Mouse (Mus musculus) gastrocnemius, postnatal 10 days (tissue): ENCODE results near the gene Zfp507. TPM values are rescaled to one million over a fixed set of nuclear protein-coding genes. Genes with fewer than 3 reads are reported as not detected.
A peak's percentile ranks its signal among the peaks of the same experiment; 100 is the strongest.

Experiments used
- DNase-seq: peaks from one replicate; pipeline ENCODE4 v3.0.0; 2021; ENCODE audit warnings: mixed read lengths
- long read RNA-seq, 2 experiments: library from polyadenylated mRNA; stranded (forward); transcript quantifications; one replicate each; pipeline ENCODE4 v2.0.0; 2021
- total RNA-seq, 2 experiments: library from RNA; stranded (reverse); gene quantifications; 2 replicates each; pipeline ENCODE4 v1.2.3; 2021

The Zfp507 gene
- total RNA-seq = 10 to 100 TPM; 17.5 to 24.5 TPM
- long read RNA-seq, experiment 1, full-length matches to known transcripts = 5 of 11 reads
- long read RNA-seq, experiment 1, partial matches to known transcripts = 0 of 11 reads
- long read RNA-seq, experiment 1, other reads (novel, unspliced or antisense) = 6 of 11 reads
- long read RNA-seq, experiment 2, full-length matches to known transcripts = 3 of 10 reads
- long read RNA-seq, experiment 2, partial matches to known transcripts = 2 of 10 reads
- long read RNA-seq, experiment 2, other reads (novel, unspliced or antisense) = 5 of 10 reads

DNA sequence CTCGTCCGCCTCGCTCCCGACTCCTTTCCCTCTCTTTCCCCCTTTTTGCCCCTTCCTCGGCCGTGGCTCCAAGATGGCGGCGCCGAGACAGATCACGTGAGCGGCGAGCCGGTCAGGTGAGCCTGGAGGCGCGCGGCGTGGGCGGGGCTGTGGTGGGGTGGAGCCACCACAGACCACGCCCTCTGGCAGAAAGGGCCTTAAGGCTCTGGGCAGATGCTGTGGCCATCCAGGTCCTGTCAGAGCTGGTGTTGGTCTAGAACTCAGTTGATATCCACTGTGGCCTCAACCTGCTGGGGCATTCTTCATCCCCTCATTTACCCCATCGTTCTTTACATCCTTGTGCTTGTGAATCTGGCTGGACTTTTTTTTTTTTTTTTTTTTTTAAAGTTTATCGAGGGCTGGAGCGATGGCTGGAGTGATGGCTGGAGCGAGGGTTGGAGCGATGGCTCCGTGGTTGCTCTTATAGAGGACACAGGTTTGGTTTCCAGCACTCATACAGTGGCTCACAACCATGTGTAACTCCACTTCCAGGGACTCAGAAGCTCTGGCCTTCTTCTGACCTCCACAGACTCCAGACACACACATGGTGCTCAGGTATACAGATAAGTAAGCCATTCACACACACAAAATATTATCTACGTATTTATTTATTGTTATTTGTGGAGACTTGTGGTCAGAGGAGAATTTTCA is at the start of gene Zfp507:
Gene Zfp507 (minus strand): TSS at position 98 of the 690 bp plus-strand sequence.
- peak; percentile 91 for DNase-seq

DNA sequence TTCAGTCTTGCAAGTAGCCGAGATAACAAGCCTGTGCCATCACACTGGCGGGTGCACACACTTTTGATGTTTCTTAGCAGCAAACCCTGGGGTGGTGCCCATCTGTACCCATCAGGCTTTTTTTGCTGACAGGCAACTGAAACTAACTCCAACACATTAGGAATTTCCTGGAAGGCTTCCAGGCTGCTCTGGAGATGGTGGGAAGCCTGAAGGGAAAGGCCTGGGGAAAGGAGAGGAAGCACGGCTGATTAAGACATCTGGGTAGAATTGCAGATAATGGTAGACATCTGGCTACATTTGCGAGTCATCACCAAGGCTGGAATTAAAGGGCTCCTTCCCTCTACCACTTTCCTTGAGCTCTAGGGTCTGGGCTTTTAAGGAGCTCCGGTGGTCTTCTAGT is 47.6 kb upstream of the Zfp507 start:
- DNase-seq = no peak

DNA sequence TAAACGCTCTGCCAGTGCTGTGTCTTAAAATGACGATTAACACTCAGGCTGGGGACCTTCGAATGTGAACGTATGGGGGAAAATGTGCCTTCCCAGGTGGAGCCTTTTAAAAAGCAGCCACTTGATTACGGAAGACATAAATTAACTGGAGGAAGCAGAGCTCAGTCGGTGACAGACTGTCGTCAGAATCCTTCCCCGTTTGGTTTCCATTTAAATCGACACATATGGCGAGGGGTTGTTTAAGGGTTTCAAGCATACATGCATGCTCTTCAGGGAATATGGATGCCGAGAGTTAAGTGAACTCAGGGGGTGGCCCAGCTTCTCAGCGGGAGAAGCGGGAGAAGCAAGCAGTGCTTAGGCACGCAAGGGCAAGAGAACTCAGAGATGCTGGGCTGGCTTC is 45.7 kb upstream of the Zfp507 start:
- no peak for DNase-seq

DNA sequence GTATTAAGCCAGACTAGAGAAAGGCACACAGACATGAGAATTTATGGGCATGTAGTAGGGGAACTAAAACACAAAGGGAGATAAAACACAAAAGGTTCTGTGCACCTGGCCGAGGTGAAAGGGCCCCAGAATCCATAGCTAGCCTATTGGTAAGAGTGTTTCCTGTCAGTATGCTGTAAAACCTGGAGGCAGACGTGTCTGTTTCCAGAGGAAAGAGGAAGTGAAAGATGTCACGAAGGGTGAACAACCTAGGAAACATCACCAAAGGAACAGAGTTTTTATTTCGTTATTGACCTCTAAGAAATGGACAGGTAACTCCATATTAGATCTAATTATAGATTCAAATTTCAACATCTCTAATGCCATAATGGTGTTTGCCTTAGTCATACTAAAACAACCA is 37.7 kb upstream of the Zfp507 start:
- no peak for DNase-seq

DNA sequence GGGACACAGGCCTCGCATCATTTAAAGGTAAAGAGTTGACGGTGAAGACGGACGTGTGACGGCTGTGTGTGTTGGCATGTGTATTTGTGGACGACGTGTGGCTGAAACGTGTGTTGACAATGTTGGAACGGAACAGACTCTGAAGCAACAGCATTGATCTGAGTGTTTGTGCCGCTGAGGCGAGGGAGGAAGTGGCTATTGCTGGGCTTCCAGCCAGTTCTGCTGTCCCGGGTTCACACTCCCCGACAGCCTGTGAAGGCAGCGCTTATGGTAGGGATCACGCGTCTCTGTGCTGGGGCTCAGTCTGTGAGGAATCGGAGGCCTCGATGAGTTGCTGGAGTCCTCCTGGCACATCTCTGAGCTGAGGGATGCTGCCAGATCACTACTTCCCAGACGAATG is 34.0 kb upstream of the Zfp507 start:
- peak; percentile 24 for DNase-seq

DNA sequence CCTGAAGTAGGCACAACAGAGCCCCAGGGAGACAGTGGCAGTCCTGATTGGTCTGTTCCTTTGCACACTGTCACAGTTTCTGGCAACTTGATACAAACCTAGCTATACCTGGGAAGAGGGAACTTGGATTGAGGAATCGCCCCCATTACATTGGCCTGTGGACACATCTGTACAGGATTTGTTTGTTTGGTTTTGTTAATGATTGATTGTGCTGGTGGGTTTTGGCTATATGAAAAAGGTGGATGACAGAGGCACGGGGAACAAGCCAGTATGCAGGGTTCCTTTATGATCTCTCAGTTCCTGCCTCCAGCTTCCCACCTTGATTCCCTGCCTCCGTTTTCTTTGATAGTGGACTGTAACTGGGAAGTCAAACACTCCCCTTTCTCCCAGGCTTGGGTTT is 33.6 kb upstream of the Zfp507 start:
- no peak for DNase-seq

DNA sequence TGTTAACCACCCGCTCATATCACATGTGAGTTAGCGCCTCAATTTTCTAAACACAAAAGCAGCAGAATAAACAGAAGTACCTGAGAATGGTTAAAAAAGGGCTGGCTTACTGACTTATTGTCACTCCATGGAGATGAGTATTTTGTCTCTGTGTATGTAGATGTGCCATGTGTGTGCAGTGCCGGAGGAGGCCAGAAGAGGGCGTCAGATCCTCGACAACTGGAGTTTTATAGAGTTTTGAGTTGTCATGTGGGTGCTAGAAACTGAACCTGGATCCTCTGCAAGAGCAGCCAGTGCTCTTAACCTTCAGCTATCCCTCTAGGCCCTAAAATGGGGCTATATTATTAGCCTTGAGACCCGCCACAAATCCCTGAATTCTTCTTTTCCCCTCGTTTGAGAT is 27.3 kb upstream of the Zfp507 start:
- no peak for DNase-seq

DNA sequence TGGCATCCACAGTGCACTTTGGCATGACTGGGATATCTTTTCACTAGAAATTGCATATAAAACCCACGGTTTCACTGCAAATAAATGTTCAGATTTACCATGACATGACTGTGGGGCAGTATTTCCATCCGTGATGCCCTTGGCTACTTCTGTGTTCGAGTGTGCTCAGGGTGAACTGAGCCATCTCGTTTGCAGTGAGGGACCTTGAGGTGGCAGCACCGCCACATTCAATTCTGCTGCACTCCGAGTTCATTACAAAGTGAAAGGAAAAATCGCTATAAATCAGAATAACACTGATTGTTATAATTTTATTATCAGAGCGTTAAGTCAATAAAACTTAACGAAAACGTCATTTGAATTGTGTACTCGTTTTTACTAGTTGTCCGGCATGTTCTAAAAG is 21.1 kb upstream of the Zfp507 start:
- DNase-seq = no peak

DNA sequence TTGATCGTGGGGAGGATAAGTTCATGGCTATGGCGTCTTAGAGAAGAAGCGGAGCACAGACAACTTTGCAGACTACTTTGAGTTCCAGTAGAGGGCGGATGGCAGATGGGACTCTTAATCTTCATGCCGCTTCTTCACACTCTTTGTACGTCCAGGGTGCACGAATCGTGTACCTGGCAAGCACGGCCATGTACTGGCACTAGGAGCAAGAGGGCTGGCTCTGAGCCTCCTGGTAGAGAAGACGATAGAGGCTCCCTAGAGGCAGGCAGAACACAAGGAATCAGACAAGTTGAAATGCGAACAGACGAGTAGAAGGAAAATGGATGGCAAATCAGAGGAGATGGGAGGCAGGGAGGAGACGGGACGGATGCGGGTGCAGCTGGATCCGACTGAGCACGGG is 19.5 kb upstream of the Zfp507 start:
- DNase-seq = no peak

DNA sequence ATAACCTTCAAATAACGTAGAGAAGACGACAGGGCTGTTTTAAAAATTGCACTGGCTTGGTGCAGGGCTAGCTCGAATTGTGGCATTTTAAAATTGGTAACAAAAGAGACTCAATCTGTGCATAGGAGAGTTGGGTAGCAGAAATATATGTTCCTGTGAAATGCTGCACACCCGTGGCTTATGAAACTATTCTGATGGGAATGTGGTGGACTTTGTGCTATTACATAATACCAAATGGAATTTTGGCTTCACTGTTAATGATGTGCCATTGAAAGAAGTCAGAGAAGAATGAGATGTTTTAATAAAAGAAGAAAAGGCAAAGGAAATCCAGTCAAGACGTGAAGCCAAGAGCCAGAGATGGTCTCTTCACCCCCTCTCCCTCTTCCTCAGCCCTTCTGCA is 18.6 kb upstream of the Zfp507 start:
- DNase-seq = no peak

DNA sequence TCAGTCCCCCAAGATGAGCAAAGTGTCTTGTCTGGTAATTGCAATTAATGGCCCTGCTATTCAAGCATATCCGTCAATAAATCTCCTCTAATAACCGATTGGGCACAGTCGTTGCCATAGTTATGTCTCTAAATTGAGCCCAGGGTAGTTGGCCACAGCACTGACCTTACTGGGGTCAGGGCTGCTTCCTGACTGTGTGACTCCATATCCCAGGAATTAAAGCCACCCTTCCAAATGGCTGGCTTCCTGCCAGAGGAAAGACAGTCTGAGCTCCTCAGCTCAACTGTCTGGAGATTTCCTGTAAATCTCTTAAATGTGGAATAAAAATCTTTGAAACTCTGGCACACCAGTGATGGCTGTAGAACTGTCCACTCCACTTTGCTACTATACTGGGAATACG is 16.7 kb upstream of the Zfp507 start:
- DNase-seq = peak; percentile 36

DNA sequence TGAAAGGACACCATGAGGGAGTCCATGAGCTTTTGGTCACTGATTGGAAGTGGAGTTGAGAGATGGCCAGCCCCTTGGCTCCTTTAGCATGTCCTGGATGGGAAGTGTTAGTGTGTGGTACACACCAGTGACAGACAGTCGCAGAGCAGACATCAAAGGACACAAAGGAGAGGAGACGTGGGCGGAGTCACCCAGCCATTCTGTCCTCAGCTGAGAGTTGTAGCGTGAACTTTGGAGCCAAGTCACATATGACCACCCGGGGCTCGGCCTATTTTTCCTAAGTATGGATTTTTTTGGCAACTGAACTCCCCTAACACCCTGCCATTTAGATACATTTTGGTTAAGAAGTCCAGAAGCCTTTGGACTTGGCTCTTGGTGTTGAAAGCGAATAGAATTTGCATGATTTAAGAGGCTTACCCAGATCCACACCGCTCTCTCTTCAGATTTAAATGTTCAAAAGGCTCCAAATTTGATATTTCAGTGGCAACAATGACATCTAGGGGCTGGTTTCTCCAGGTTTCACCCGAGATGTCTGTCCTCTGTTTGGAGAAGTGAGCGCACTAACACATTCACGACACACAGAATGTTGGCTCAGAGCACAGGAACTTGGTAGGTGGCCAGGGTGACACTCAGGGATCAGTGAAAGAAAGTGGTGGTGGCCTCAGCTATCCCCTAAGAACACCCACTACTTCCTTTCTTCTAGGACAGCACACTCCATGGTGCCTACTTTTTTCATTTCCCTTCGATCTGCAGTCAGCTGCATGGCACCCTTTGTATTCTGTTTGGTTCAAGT is 12.2 kb upstream of the Zfp507 start:
- DNase-seq = no peak

DNA sequence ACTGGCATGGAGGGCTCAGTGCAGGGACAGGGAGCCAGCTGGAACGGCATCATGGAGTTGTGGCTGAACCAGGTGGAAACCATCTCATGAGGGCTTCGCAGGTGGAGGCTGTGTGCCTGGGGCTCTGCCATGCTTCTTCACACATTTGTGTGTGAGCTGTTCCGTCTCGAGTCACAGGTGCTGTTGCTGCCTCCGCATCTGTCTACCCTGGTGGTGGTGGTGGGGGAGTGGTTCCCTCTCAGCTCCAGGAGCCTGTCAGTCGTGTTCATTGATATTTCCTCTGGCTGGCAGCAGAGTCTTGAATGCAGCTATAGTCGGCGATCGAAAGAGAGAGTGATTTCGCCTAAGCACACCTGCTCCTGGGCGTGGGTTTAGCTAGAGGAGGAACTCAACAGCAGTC is 10.5 kb upstream of the Zfp507 start:
- no peak for DNase-seq

DNA sequence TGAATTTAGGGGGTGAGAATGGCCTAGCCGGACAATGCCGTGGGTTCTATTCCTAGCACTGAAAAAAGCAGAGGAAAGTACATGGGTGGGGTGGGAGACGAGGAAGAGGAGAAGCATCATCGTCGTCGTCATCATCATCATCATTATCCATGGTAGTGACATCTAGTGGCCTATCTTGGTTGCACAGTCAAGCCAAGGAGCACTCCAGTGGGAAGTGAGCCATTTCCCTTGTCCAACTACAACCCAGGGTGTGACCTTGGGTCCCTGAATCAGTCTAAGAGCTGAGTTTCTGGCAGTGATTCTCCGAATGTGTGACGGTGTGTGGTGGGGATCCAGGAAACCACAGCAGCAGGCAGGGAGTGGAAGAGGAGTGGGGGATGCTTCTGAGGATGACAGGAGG is 7.9 kb upstream of the Zfp507 start:
- DNase-seq = no peak

DNA sequence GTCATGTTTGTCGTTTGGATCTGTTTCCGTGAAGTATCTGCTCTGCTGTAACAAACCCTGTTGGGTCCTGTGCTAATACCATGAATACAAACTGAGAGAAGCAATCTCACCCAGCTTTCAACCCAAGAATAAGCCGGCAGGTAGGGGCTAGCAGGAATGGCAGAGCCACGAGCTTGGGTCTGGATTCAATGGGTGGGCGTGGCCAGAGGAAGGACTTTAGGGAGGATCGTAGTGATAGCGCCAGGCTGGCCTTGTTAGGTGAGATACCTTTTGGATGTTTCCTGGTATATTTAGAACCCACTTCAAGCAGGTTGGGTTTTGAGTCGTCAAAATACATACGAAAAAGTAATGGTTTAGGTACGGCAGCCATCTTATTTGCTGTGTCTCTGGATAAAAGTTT is 1.4 kb upstream of the Zfp507 start:
- no peak for DNase-seq

DNA sequence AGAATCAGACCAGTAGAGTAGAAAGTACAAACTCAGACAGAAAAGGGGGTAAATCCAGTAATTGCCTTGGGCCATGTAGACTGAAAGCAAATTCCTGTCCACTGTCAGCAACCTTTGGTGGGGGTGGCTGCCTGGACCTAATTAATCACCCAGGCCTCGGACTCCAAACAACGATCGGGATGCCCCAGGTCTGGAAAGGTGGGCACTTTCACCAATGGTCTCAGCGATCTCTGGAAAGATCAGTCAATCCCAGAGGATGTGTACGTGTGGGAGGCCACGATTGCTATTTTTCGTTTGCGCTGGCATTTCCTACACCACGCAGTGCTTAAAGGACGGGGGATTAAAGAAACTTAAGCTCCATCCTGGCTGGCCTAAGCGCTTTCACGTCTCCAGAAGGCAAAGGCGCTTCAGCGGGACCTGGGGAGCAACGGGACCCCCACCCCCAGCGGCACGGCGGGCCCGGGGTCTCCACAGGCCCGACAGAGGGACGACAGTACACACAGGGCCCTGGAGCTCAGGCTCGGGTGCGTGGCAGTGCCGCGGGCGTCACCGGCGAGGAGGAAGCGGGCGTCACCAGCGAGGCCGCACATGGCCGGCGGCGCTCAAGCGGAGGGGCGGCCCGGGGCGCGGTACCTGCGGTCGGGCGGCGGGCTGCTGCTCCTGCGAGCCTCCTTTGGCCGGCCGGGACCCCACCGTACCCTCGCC is 450 bp downstream of the Zfp507 start:
- DNase-seq = no peak

DNA sequence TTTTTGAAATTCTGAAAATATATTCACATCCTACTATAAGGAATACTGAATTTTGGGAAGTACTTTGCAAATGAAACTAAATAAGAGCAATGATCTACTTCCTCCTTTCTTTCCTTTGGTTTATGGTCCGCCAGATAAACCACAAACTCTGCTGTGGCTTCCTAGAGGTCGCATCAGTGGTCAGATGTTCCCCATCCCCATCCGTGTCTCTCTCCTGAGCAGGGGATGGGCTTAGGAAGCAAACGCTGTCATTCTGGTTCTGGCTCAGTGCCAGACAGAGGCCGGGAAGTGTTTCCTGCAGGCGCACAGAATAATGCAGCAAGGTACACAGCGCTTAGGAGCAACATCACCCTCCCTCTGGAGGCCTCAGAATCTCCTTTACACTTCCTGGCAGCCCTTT is 6.7 kb downstream of the Zfp507 start:
- DNase-seq = no peak

DNA sequence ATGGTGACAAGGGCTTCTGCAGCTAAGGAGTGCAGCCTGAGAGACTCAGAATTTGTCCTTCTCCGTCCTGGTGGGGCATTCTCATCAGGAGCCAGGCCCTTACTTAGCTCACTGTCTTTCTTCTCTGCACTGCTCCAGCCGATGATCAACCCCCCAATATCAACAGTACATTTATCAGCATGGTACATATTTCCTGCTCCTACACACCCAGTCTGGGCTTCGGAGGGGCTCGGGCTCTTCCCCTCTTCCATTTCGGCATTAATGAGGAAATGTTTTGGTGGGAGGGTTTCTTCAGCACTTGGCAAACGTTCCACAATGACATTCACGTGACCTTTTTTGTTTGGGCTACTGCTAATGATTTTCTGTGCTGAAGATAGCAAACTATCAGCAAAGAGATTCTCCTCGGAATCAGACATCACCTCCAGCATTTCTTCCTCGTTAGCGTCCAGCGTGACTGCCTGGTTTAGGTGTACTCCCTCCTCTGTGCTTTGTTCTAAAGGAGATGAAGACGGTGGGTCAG is 8.6 kb downstream of the Zfp507 start:
- DNase-seq = no peak

DNA sequence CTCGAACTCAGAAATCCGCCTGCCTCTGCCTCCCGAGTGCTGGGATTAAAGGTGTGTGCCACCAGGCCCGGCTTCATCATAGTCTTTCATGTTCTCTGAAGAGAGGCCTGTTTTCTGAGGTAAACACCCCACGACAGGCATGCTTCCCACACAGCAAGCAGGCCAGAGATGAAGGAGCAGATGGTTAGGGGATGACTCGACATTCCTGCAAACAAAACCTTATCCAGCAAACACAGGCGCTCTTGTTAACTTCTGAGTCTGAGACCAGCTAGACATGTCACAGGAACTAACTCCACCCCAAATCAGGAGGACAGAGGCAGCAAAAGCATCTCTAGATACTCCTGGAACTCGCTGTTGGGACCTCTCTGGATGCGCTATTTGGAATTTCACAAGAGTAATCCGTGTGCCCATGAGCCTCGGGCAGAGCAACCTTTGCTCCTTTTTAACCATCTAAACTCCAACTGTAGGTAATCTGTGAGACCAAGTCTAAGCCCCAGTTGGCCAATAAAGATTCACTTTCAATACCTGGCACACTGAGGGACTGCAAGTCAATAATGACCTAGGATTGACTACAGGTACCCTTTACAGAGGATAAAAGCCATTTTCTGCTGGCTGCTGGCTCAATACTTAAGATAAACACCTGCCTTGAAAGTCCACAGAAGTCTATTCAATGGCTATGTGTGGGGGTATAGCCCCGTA is 10.5 kb downstream of the Zfp507 start:
- no peak for DNase-seq

DNA sequence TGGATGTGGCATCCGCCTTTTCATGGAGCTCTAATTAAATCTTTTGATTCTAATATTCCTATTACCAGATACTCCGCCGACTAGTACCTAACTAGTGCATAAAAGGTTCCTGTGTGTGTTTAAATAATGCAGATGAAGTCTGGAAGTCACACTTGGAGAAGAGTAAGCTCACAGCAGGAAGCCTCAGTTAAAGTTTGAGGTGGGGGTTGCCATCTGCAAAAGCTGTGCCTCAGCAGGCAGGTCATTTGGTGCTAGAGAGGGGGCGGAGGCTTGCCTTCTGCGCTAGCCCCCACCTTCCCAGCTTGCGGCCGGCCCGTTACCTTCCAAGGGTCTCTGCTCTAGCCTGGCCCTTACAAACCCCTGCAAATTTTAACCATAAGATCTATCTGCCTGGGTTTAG is 11.9 kb downstream of the Zfp507 start:
- no peak for DNase-seq

DNA sequence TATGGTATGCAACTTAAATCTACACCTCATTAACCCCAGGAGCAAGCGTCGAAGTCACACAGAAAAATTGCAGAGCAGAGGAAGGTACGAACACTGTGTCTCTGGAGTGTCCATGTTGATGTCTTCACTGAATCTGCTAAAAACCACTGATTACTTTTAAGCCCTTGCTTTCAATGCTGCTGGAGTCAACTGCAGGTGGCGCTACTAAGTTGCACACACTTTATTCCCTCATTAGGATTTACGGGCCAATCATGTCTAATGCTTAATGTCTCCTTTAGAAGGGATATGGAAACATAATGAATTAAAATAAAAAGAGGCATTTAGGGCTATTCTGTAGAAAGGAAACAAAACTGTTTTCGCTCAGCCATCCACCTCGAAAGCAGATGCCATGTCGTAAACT is 12.6 kb downstream of the Zfp507 start:
- DNase-seq = no peak

DNA sequence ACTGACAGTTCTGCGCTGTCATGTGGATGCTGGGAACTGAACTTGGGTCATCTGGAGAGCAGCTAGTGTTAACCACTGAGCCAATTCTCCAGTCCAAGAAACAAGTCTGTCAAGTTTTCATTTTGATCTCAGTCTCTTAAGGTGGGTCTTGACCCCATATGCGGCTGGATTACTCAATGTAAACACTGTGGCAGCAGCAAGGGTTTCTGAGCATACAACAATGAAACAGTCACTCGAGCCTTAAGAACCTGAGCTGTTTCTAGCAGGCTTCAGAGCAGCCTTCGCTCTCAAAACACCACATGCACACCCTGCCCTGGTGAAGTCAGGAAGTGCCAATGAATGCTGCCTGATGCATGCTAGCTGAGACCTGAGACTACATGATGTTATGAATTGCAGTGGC is 17.2 kb downstream of the Zfp507 start:
- no peak for DNase-seq
